Mouse (Mus musculus) liver, embryonic 12.5 days (tissue): ENCODE data around the gene Eif2b2. TPM values are rescaled to one million over a fixed set of nuclear protein-coding genes. Genes with fewer than 3 reads are reported as not detected.

ENCODE experiments used
- ATAC-seq: fragments of 200-750 bp; cut with Nextera tagmentation; 2 replicates; pipeline ENCODE4 v1.8.0; 2017; ENCODE audit warnings: moderate number of reproducible peaks, mild to moderate bottlenecking, moderate library complexity
- H3K27ac ChIP-seq: fragments of 300-500 bp; sonication (generic); 2 replicates; pipeline ENCODE4 v1.5.1; 2016; ENCODE audit warnings: mild to moderate bottlenecking
- H3K27me3 ChIP-seq: fragments of 300-500 bp; sonication (generic); replicated peaks from 2 replicates; pipeline ENCODE4 v1.6.1; 2016; ENCODE audit warnings: mild to moderate bottlenecking, moderate library complexity
- H3K36me3 ChIP-seq: fragments of 300-500 bp; sonication (generic); 2 replicates; pipeline ENCODE4 v1.6.1; 2016; ENCODE audit warnings: mild to moderate bottlenecking, moderate library complexity
- H3K4me1 ChIP-seq: fragments of 300-500 bp; sonication (generic); 2 replicates; pipeline ENCODE4 v1.6.1; 2016
- H3K4me2 ChIP-seq: fragments of 300-500 bp; sonication (generic); 2 replicates; pipeline ENCODE4 v1.6.1; 2016; ENCODE audit warnings: mild to moderate bottlenecking, moderate library complexity
- H3K4me3 ChIP-seq: fragments of 300-500 bp; sonication (generic); 2 replicates; pipeline ENCODE4 v1.5.1; 2016; ENCODE audit warnings: mild to moderate bottlenecking, moderate library complexity
- H3K9ac ChIP-seq: fragments of 300-500 bp; sonication (generic); 2 replicates; pipeline ENCODE4 v1.6.1; 2016; ENCODE audit warnings: mild to moderate bottlenecking, moderate library complexity
- H3K9me3 ChIP-seq: fragments of 300-500 bp; sonication (generic); replicated peaks from 2 replicates; pipeline ENCODE4 v1.6.1; 2016; ENCODE audit warnings: mild to moderate bottlenecking, moderate library complexity
- WGBS: fragments of 180-500 bp; shearing (Covaris S2); methylation state at CpG from one replicate; pipeline ENCODE4 v1.1.7; 2016; ENCODE audit not compliant: insufficient replicate concordance; 5-methylcytosine and 5-hydroxymethylcytosine counted together
- polyA plus RNA-seq: library from polyadenylated mRNA; unstranded; fragments of >200 nt; fragmentation: Nextera tagmentation; extraction: Ambion mirVana; gene quantifications from 2 replicates; pipeline ENCODE4 v1.2.1, GENCODE M21; 2016

Gene Eif2b2
- polyA plus RNA-seq, 1 experiment from 2014 or later: 60.9 TPM

DNA sequence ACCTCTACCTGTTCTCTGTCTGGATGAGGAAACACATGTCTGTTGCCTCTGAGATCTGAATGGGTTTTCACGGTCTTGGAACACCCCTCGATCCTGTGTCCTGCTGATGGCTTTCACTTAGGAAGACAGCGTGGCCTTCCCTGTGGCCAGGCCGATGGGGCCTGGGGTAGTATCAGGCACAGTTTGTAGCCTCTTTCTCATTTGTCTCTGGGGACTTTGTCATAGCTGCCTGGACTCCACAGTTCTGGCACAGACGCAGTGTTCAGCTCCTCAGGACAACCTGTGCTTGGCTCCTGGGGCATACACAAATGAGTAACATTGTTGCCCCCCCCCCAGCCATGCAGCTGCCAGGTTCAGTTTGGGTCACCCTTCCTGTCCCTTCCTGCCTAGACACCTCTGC lies 24.2 kb upstream of the Eif2b2 start:
- H3K9ac ChIP-seq: no peak overlapping the region
- no peak overlapping the region for H3K4me2 ChIP-seq
- no peaks in the 10 kb centered on the region for H3K36me3 ChIP-seq
- H3K4me3 ChIP-seq: no peak overlapping the region
- WGBS: 80% methylated on average over 5 of the region's 5 CpGs
- ATAC-seq: no peak
- H3K27me3 ChIP-seq: no peaks in the 10 kb centered on the region; the same call in 1 of the 2 replicates
- no peaks in the 10 kb centered on the region for H3K9me3 ChIP-seq
- peaks cover 7% of the 10 kb centered on the region; the same call in 1 of the 2 replicates for H3K4me1 ChIP-seq
- H3K27ac ChIP-seq: no peak overlapping the region

DNA sequence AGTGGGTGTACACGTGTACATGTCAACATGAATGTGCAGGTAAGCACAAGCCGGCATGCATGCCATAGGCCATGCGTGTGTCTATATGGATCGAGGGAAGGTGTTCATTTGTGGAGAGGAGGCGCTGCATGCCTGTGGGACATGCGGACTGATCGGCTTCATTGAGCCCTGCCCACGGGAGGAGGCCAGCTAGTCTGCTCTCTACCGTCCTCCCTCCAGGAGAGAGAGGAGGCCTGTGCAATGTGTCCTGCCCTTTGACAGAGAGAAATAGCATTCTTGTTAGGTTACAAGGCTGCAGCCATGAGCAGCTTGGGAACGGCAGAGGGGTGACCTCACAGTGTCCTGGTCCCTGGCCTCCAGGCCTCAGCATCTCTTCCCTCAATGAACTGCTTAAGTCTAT lies 23.1 kb upstream of the Eif2b2 start:
- no peak for ATAC-seq
- Histone ChIP-seq H3K27me3 (no peaks in the 10 kb centered on the region; the same call in 1 of the 2 replicates), H3K4me1 (peaks cover 7% of the 10 kb centered on the region; the same call in 1 of the 2 replicates), H3K9me3 (no peaks in the 10 kb centered on the region), H3K4me3 (no peak overlapping the region), H3K36me3 (no peaks in the 10 kb centered on the region), H3K9ac (no peak overlapping the region), H3K4me2 (no peak overlapping the region), H3K27ac (no peak overlapping the region)
- WGBS: 74% methylated on average over 10 of the region's 10 CpGs

DNA sequence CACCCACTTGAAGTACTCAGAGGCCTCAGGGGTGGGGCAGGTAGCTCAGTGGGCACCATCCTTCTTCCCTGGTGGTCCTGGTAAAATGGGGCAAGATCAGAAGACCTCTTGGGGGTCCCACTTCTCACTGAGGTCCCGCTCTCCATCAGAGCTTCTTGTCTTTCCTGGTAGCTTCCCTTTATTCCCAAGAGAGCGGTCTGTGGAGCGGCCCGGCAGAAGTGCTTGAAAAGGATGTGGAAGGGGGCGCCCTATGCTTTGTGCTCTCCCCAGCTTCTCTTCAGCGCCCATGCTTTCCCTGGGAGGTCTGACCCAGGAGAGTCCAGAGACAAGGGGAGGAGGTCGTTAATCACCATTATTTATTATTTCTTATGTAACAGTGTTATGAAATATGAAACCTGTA lies 21.9 kb upstream of the Eif2b2 start:
- Histone ChIP-seq H3K4me3 (no peak overlapping the region), H3K27ac (no peak overlapping the region), H3K9ac (no peak overlapping the region), H3K36me3 (no peaks in the 10 kb centered on the region), H3K27me3 (no peaks in the 10 kb centered on the region; the same call in 1 of the 2 replicates), H3K4me2 (no peak overlapping the region), H3K9me3 (no peaks in the 10 kb centered on the region), H3K4me1 (peaks cover 5% of the 10 kb centered on the region; the same call in 1 of the 2 replicates)
- ATAC-seq: no peak
- WGBS: 66% methylated on average over 7 of the region's 7 CpGs

DNA sequence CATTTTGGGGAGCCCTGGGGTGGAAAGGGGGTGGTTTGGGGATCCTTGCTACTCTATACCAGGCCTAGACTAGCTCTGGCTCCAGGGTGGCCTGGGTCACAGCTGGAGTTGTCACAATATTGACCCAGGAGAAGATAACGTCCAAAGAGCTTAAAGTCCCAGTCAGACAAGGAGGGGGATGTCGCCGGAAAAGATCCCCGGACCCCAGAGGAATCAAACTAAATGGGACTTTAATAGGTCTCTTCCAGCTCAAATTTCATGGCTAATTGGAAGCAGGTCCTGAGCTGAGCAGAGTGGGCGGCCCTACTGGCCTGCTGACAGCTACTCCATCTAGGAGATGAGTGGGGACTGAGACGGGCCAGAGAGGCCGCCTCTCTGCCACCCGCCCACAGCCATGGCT lies 21.3 kb upstream of the Eif2b2 start:
- ATAC-seq: no peak
- H3K4me2 ChIP-seq: no peak overlapping the region
- H3K4me3 ChIP-seq: no peak overlapping the region
- H3K27ac ChIP-seq: no peak overlapping the region
- H3K36me3 ChIP-seq: no peaks in the 10 kb centered on the region
- H3K9ac ChIP-seq: no peak overlapping the region
- 53% methylated on average over 8 of the region's 8 CpGs for WGBS
- no peaks in the 10 kb centered on the region; the same call in 1 of the 2 replicates for H3K27me3 ChIP-seq
- no peaks in the 10 kb centered on the region; the same call in 1 of the 2 replicates for H3K4me1 ChIP-seq
- H3K9me3 ChIP-seq: no peaks in the 10 kb centered on the region

DNA sequence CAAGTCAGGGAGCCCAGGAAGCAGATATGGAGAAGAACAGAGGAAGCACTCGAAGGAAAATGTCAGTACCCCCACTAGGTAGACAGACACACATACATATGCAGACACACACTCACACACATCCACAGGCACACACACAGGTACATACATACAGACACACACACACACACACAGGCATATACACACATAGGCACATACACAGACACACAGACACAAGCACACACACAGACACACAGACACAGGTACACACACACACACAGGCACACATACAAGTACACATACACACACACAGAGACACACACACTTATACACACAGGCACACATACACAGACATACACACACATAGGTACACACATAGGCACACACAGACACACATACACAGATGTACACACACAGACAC lies 19.3 kb upstream of the Eif2b2 start:
- no peak overlapping the region for H3K4me2 ChIP-seq

DNA sequence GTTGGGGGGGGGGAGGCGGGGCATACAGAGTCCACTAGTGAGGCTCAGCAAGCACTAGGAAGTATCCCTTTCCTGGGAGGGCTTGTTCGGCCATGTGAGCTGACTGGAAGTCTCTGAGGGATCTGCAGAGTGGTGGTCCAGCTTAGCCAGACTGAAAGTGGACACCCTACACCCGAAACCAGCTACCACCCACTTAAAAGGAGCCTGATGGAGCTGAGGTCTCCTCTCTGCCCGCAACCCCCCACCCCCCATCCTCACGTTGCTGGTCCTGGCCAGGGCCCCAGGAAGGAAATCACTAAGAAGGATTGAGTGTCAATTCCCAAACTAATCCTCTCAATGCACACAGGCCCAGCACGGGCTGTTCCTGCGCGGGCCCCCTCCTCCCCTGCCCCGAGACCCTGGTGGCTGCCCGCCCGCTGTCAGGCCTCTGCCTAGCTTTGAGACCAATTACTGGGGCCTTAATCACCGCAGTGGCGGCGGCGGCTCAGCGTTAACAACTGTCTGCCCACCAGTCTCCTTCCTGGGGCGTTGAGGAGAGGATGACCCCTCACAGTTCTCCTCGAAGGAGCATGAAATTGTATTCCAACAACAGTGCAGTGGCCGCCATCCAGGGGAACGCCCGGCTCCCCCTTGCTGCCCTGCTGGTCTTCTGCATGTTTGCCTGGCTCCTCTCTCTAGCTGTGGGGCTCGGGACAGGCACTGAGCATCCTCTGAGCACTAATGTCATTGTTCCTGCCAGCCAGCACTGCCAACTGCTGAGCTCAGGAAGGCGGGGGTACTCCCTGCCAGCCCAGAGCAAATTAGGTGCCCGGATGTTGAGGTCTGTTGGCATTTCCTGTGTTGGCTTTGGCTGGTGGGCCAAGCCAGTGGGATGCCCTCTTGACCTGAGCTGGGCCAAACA lies 18.1 kb upstream of the Eif2b2 start:
- H3K9ac ChIP-seq: no peak overlapping the region
- no peak for ATAC-seq
- no peaks in the 10 kb centered on the region for H3K36me3 ChIP-seq
- no peaks in the 10 kb centered on the region; the same call in 1 of the 2 replicates for H3K4me1 ChIP-seq
- H3K4me2 ChIP-seq: no peak overlapping the region
- no peaks in the 10 kb centered on the region; the same call in 1 of the 2 replicates for H3K27me3 ChIP-seq
- no peak overlapping the region for H3K4me3 ChIP-seq
- no peak overlapping the region for H3K27ac ChIP-seq
- WGBS: 44% methylated on average over 24 of the region's 24 CpGs
- no peaks in the 10 kb centered on the region for H3K9me3 ChIP-seq

More for the DNA sequence above, 19.3 kb upstream of the Eif2b2 start:
- H3K9ac ChIP-seq: no peak overlapping the region
- no peaks in the 10 kb centered on the region for H3K36me3 ChIP-seq
- no peak for ATAC-seq
- H3K27ac ChIP-seq: no peak overlapping the region
- H3K27me3 ChIP-seq: no peaks in the 10 kb centered on the region; the same call in 1 of the 2 replicates
- H3K4me3 ChIP-seq: no peak overlapping the region
- no peaks in the 10 kb centered on the region for H3K9me3 ChIP-seq
- H3K4me1 ChIP-seq: no peaks in the 10 kb centered on the region; the same call in 1 of the 2 replicates
- 47% methylated on average over 1 of the region's 1 CpGs for WGBS

DNA sequence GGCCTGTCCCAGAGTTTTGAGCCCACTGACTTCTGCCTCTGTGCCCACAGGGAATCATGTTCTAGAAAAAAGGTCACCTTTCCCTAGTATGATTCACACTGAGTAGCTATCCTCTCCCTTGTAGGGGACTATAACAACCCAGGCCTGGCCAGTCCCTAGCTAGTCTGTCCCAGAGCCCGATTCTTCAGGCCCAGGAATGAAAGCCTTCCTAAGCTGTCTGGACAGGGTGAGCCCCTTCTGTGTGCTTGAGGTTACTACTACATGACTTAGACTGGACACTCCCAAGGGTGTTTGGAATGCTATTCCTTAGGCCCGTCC lies 17.5 kb upstream of the Eif2b2 start:
- WGBS: 64% methylated on average over 2 of the region's 2 CpGs
- no peak overlapping the region for H3K4me3 ChIP-seq
- ATAC-seq: no peak
- H3K9me3 ChIP-seq: no peaks in the 10 kb centered on the region
- H3K4me2 ChIP-seq: no peak overlapping the region
- H3K36me3 ChIP-seq: no peaks in the 10 kb centered on the region
- H3K27me3 ChIP-seq: no peaks in the 10 kb centered on the region; the same call in 1 of the 2 replicates
- no peaks in the 10 kb centered on the region; the same call in 1 of the 2 replicates for H3K4me1 ChIP-seq
- H3K27ac ChIP-seq: no peak overlapping the region
- no peak overlapping the region for H3K9ac ChIP-seq

DNA sequence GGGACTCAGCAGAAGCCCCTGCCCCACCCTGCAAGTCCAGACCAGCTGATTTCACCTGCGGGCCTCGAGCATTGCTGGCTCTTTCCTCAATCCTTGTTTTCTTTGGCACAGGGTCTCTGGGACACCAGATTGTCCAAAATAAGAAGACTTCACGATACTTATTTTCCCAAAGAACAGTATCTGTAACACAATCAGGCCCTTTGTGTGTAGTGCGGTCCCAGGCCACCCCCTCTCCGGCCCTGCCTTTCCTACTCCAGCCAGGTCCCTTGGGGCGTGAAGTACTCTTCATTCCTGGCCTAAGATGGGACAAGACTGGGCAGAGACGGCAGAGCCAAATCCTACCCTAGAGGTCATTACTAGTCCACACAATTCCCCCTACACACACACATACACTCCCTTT lies 17.1 kb upstream of the Eif2b2 start:
- 83% methylated on average over 7 of the region's 7 CpGs for WGBS
- Histone ChIP-seq H3K9ac (no peak overlapping the region), H3K27me3 (no peaks in the 10 kb centered on the region; the same call in 1 of the 2 replicates), H3K27ac (no peak overlapping the region), H3K36me3 (no peaks in the 10 kb centered on the region), H3K4me2 (no peak overlapping the region), H3K4me3 (no peak overlapping the region), H3K9me3 (no peaks in the 10 kb centered on the region), H3K4me1 (no peaks in the 10 kb centered on the region; the same call in 1 of the 2 replicates)
- ATAC-seq: no peak

DNA sequence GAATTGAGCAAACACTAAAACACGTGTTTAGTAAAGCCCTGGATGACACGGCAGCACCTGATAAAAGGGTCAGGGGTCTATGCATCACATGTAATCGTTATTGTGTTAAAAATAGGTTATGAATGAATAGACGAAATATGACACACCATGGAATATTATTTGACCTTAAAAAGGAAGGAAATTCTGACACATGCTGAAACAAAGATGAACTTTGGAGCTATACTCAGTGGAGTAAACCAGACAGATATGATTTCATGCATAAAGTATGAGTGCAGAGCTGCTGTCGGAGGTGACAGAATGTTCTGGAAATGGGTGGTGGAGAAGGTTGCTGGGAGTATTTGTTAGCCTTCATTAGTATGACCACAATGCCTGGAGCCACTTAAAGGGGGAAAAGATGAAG lies 15.6 kb upstream of the Eif2b2 start:
- H3K36me3 ChIP-seq: no peaks in the 10 kb centered on the region
- WGBS: 64% methylated on average over 5 of the region's 5 CpGs
- H3K27ac ChIP-seq: no peak overlapping the region
- no peak overlapping the region for H3K4me3 ChIP-seq
- no peak overlapping the region for H3K4me2 ChIP-seq
- H3K27me3 ChIP-seq: no peaks in the 10 kb centered on the region; the same call in 1 of the 2 replicates
- no peak overlapping the region for H3K9ac ChIP-seq
- no peaks in the 10 kb centered on the region for H3K9me3 ChIP-seq
- no peak for ATAC-seq
- no peaks in the 10 kb centered on the region; the same call in 1 of the 2 replicates for H3K4me1 ChIP-seq

DNA sequence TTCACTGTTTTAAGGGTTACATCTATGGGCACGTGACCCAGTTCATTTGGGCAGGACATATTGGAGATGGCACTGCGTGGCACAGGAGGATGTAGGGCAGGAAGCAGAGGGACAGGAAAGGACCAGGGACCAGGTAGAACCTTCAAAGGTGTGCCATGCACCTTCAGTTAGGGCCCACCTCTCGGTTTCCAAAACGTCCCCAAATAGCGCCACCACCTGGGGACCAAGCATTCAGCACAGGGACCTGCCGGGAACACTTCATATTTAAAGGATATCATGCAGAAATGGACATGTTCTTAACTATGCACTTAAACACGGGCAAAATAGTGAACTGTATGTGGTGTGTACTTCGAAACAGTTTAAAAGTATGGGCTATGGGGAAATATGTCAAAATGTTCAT lies 15.2 kb upstream of the Eif2b2 start:
- Histone ChIP-seq H3K4me1 (no peaks in the 10 kb centered on the region; the same call in 1 of the 2 replicates), H3K4me3 (no peak overlapping the region), H3K9ac (no peak overlapping the region), H3K4me2 (no peak overlapping the region), H3K9me3 (no peaks in the 10 kb centered on the region), H3K36me3 (no peaks in the 10 kb centered on the region), H3K27ac (no peak overlapping the region), H3K27me3 (no peaks in the 10 kb centered on the region; the same call in 1 of the 2 replicates)
- 41% methylated on average over 8 of the region's 8 CpGs for WGBS
- no peak for ATAC-seq

DNA sequence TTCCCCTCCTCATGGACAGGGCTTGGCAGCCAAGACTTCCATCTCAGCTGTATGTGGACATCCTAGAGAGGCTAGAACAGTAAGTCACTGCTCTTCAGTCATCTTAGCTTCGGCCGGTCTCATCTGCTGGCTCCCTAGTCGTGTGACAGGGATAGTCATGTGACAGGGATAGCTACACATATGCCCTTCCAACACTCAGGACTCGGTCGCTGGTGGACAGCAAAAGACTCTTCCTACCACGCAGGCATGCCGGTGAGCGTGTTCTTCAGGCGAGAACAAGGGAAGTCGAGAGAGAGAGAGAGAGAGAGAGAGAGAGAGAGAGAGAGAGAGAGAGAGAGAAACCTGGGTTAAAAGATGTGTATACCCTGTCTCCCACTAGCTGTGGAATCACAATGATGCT lies 13.9 kb upstream of the Eif2b2 start:
- Histone ChIP-seq H3K4me1 (no peaks in the 10 kb centered on the region; the same call in 1 of the 2 replicates), H3K4me3 (no peak overlapping the region), H3K27me3 (no peaks in the 10 kb centered on the region; the same call in 1 of the 2 replicates), H3K27ac (no peak overlapping the region), H3K9ac (no peak overlapping the region), H3K9me3 (no peaks in the 10 kb centered on the region), H3K36me3 (no peaks in the 10 kb centered on the region), H3K4me2 (no peak overlapping the region)
- ATAC-seq: no peak
- WGBS: 64% methylated on average over 10 of the region's 10 CpGs

DNA sequence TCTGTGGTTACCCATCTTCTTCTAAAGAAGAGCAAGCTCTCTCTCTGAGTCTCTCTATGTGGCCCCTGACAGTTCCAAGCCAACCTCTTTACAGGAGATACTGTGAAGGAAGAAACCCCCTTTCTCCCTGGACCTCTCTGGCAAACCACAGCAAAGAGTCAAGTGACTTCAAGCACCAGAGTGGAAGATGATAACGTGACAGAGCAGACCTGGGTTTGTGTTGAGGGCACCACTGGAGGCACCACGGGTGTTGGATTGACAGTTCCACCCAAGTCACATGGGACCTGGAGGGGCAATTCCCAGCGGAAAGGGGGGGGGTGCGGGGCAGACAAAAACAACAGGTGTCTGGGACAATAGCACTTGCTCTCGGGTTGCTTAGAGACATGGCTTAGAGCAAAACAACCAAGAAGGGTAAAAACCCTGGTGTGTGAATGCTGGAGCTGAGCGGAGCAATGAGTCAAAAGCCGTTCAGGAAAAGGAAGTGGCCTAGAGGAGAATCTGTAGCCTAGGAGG lies 10.5 kb upstream of the Eif2b2 start:
- Histone ChIP-seq H3K4me1 (no peaks in the 10 kb centered on the region), H3K9ac (no peak overlapping the region), H3K36me3 (no peaks in the 10 kb centered on the region), H3K4me3 (no peak overlapping the region), H3K9me3 (no peaks in the 10 kb centered on the region), H3K4me2 (no peak overlapping the region), H3K27ac (no peak overlapping the region), H3K27me3 (no peaks in the 10 kb centered on the region)
- no peak for ATAC-seq
- 28% methylated on average over 7 of the region's 7 CpGs for WGBS
